Comparison of ENCODE assay signal across 8 mouse cellular contexts in genomic region chr12:91798720-91799378, GRCm38 (mm10). TPM values are rescaled to one million over a fixed set of nuclear protein-coding genes. Genes with fewer than 3 reads are reported as not detected.
DNase-seq lines count a peak whose midpoint lies in the region; ATAC-seq and TF ChIP-seq lines count a peak whose summit lies in the region.

No protein-coding gene starts in this region.

- H3K36me3 ChIP-seq in embryonic facial prominence, embryonic 14.5 days (ENCODE audit: control insufficient read depth, insufficient read depth, low read length): no peaks in the 10 kb centered on the region
- H3K36me3 ChIP-seq in midbrain, embryonic 11.5 days (ENCODE audit: control insufficient read depth, insufficient read depth, low read length): no peaks in the 10 kb centered on the region

- 82% methylated on average over 6 of the region's 6 CpGs for WGBS in embryonic facial prominence, embryonic 14.5 days
- 82% methylated on average over 6 of the region's 6 CpGs for WGBS in midbrain, embryonic 11.5 days

- H3K27me3 ChIP-seq in embryonic facial prominence, embryonic 14.5 days (replicated peaks; ENCODE audit: control insufficient read depth, insufficient read depth, low read length): no peaks in the 10 kb centered on the region
- H3K27me3 ChIP-seq in midbrain, embryonic 11.5 days (ENCODE audit: control insufficient read depth, insufficient read depth, low read length): no peaks in the 10 kb centered on the region

- no peak for DNase-seq in gastrocnemius, adult 2 months
- DNase-seq in gastrocnemius, postnatal 4 days (ENCODE audit: low spot score in 2 of 2): no peak
- DNase-seq in CD4-positive, CD25-positive, alpha-beta regulatory T cell, adult 2 months (ENCODE audit: low read depth, low spot score): peak; percentile 52
- DNase-seq in embryonic facial prominence, embryonic 14.5 days (ENCODE audit: low spot score): peak; percentile 33
- no peak for DNase-seq in midbrain, embryonic 11.5 days (ENCODE audit: low spot score, missing footprints)
- DNase-seq in adrenal gland, adult 8-10 months: no peak
- DNase-seq in heart, adult 9 months (ENCODE audit: low spot score in 2 of 2): no peak

- TF ChIP-seq CTCF in gastrocnemius, adult 2 months (IDR thresholded peaks at IDR 0.05): no peak

- H3K27ac ChIP-seq in gastrocnemius, adult 2 months: no peak overlapping the region
- H3K27ac ChIP-seq in embryonic facial prominence, embryonic 14.5 days (replicated peaks; ENCODE audit: low read depth, low read length): no peak overlapping the region
- no peak overlapping the region for H3K27ac ChIP-seq in midbrain, embryonic 11.5 days (ENCODE audit: low read depth, low read length)

- H3K4me2 ChIP-seq in embryonic facial prominence, embryonic 14.5 days (ENCODE audit: low read depth, low read length): no peak overlapping the region
- H3K4me2 ChIP-seq in midbrain, embryonic 11.5 days: no peak overlapping the region

- H3K4me3 ChIP-seq in gastrocnemius, adult 2 months: peak overlapping the region; percentile 34
- H3K4me3 ChIP-seq in embryonic facial prominence, embryonic 14.5 days (ENCODE audit: low read depth, low read length): no peak overlapping the region
- H3K4me3 ChIP-seq in midbrain, embryonic 11.5 days (ENCODE audit: low read depth, low read length): no peak overlapping the region

- intact Hi-C loops in gastrocnemius, adult 2 months (cut with DNase I): loop anchor here (2.0 kb wide), 1 partner anchor 174 kb away; no protein-coding TSS in a partner anchor

- no peak overlapping the region for H3K9ac ChIP-seq in embryonic facial prominence, embryonic 14.5 days (ENCODE audit: low read depth, low read length)
- no peak overlapping the region for H3K9ac ChIP-seq in midbrain, embryonic 11.5 days (ENCODE audit: low read length)

- no peaks in the 10 kb centered on the region for H3K9me3 ChIP-seq in embryonic facial prominence, embryonic 14.5 days (ENCODE audit: control insufficient read depth, low read length)
- H3K9me3 ChIP-seq in midbrain, embryonic 11.5 days (ENCODE audit: control insufficient read depth, low read length): no peaks in the 10 kb centered on the region

- ATAC-seq in embryonic facial prominence, embryonic 14.5 days (ENCODE audit: low read depth): peak; percentile 70
- ATAC-seq in midbrain, embryonic 11.5 days (ENCODE audit: low FRiP score): peak; percentile 47; the same call in 1 of the 2 replicates
- ATAC-seq in cerebellum, adult (ENCODE audit: insufficient number of reproducible peaks, low FRiP score, low TSS enrichment): no peak

- no peaks in the 10 kb centered on the region for H3K4me1 ChIP-seq in embryonic facial prominence, embryonic 14.5 days (ENCODE audit: control insufficient read depth, insufficient read depth, low read length)
- no peaks in the 10 kb centered on the region for H3K4me1 ChIP-seq in midbrain, embryonic 11.5 days (ENCODE audit: control insufficient read depth, insufficient read depth, low read length)

RNA-seq across cellular contexts. Expression of gene Ston2, which starts 10.7 kb away (rescaled TPM):
- total RNA-seq in gastrocnemius, adult 2 months (2021): 10 to 100 TPM; 53.3 to 61.6 TPM
- total RNA-seq in gastrocnemius, postnatal 4 days (2021): 10 to 100 TPM; 56.7 to 69.9 TPM
- polyA plus RNA-seq in embryonic facial prominence, embryonic 14.5 days (2014; fragmentation: Nextera tagmentation; extraction: Ambion mirVana): 10.3 and 10.5 TPM in 2 replicates
- 7.2 and 8.4 TPM in 2 replicates for polyA plus RNA-seq in midbrain, embryonic 11.5 days (2014; fragmentation: Nextera tagmentation; extraction: Ambion mirVana)
- 10 to 100 TPM in 1 of 4 experiments, 1 to 10 TPM in 3; 4.6 to 10.7 (median 7.1) TPM for total RNA-seq in adrenal gland, adult 8-10 months (2022)

RNA-seq across cellular contexts. Expression of gene Sel1l, which starts 50.1 kb away (rescaled TPM):
- total RNA-seq in gastrocnemius, adult 2 months (2021): 10 to 100 TPM; 40.8 to 53.3 TPM
- 10 to 100 TPM; 69.5 to 71.4 TPM for total RNA-seq in gastrocnemius, postnatal 4 days (2021)
- polyA plus RNA-seq in embryonic facial prominence, embryonic 14.5 days (2014; fragmentation: Nextera tagmentation; extraction: Ambion mirVana): 94.8 and 95.5 TPM in 2 replicates
- 73.9 and 82.8 TPM in 2 replicates for polyA plus RNA-seq in midbrain, embryonic 11.5 days (2014; fragmentation: Nextera tagmentation; extraction: Ambion mirVana)
- total RNA-seq in adrenal gland, adult 8-10 months (2022): 100 to 1,000 TPM; 163 to 182 (median 168) TPM

Comparison
In these comparisons a context has a peak if more than half of its experiments do, and no peak if none do; other contexts are left out.
1. DNase-seq: peak in CD4-positive, CD25-positive, alpha-beta regulatory T cell, adult 2 months (single experiment) and embryonic facial prominence, embryonic 14.5 days (single experiment); none in gastrocnemius, adult 2 months (single experiment), gastrocnemius, postnatal 4 days (0 of 2), midbrain, embryonic 11.5 days (single experiment), adrenal gland, adult 8-10 months (single experiment) and heart, adult 9 months (0 of 2).
2. RNA of gene Ston2, which starts 10.7 kb away (total RNA-seq): 56.7 to 69.9 TPM in gastrocnemius, postnatal 4 days and 53.3 to 61.6 TPM in gastrocnemius, adult 2 months; 4.6 to 10.7 TPM in adrenal gland, adult 8-10 months; every median in the first group is over 4 times any median in the second.